ENCODE assay signal across 21 mouse cellular contexts in genomic region chr3:143053286-143053993, GRCm38 (mm10).
A peak's percentile ranks its signal among the peaks of the same experiment; 100 is the strongest.
DNase-seq lines count a peak whose midpoint lies in the region; ATAC-seq and TF ChIP-seq lines count a peak whose summit lies in the region.
"Had no signal": no experiment of that assay in that cellular context is flagged by ENCODE, and none has a peak within 500 bp of the region (broad histone marks: within the 10 kb centered on the region; RNA-seq: fewer than 3 reads in every experiment).

No protein-coding gene starts in this region.

- no peak overlapping the region for H3K27ac ChIP-seq in forebrain, embryonic 16.5 days (ENCODE audit: low read length)
- H3K27ac ChIP-seq in forebrain, embryonic 12.5 days = no peak overlapping the region
- peak overlapping the region; percentile 59 for H3K27ac ChIP-seq in lung, postnatal 0 days (ENCODE audit: low read length)
- H3K27ac ChIP-seq: heart, embryonic 13.5 days; hindbrain, embryonic 13.5 days; layer of hippocampus, adult 2 months; limb, embryonic 15.5 days; liver, embryonic 15.5 days; stomach, postnatal 0 days had no signal

- no peaks in the 10 kb centered on the region for H3K9me3 ChIP-seq in forebrain, embryonic 16.5 days (ENCODE audit: control insufficient read depth, low read length)
- no peaks in the 10 kb centered on the region for H3K9me3 ChIP-seq in forebrain, embryonic 12.5 days
- no peaks in the 10 kb centered on the region for H3K9me3 ChIP-seq in lung, postnatal 0 days (ENCODE audit: low read length)
- H3K9me3 ChIP-seq: heart, embryonic 13.5 days; hindbrain, embryonic 13.5 days; limb, embryonic 15.5 days; liver, embryonic 15.5 days had no signal

- no peak overlapping the region for H3K9ac ChIP-seq in forebrain, embryonic 16.5 days (replicated peaks; ENCODE audit: low read depth, low read length)
- no peak overlapping the region for H3K9ac ChIP-seq in forebrain, embryonic 12.5 days
- no peak overlapping the region for H3K9ac ChIP-seq in lung, postnatal 0 days (replicated peaks; ENCODE audit: low read depth)
- H3K9ac ChIP-seq: heart, embryonic 13.5 days; hindbrain, embryonic 13.5 days; limb, embryonic 15.5 days; liver, embryonic 15.5 days had no signal

- no peaks in the 10 kb centered on the region for H3K4me1 ChIP-seq in forebrain, embryonic 16.5 days (replicated peaks; ENCODE audit: control insufficient read depth, insufficient read depth, low read length)
- H3K4me1 ChIP-seq in forebrain, embryonic 12.5 days = no peaks in the 10 kb centered on the region
- no peaks in the 10 kb centered on the region for H3K4me1 ChIP-seq in lung, postnatal 0 days (ENCODE audit: insufficient read depth, low read depth, low read length)
- H3K4me1 ChIP-seq: heart, embryonic 13.5 days; hindbrain, embryonic 13.5 days; limb, embryonic 15.5 days; liver, embryonic 15.5 days had no signal

- no peak overlapping the region for H3K4me3 ChIP-seq in forebrain, embryonic 16.5 days (replicated peaks; ENCODE audit: low read length)
- H3K4me3 ChIP-seq in forebrain, embryonic 12.5 days (replicated peaks) = no peak overlapping the region
- no peak overlapping the region for H3K4me3 ChIP-seq in lung, postnatal 0 days (ENCODE audit: low read depth, low read length)
- H3K4me3 ChIP-seq: heart, embryonic 13.5 days; hindbrain, embryonic 13.5 days; layer of hippocampus, adult 2 months; limb, embryonic 15.5 days; liver, embryonic 15.5 days had no signal

- H3K27me3 ChIP-seq in forebrain, embryonic 16.5 days (replicated peaks; ENCODE audit: control insufficient read depth, insufficient read depth, low read length) = no peaks in the 10 kb centered on the region
- no peaks in the 10 kb centered on the region for H3K27me3 ChIP-seq in forebrain, embryonic 12.5 days
- H3K27me3 ChIP-seq in lung, postnatal 0 days (replicated peaks; ENCODE audit: insufficient read depth, low read length) = no peaks in the 10 kb centered on the region
- H3K27me3 ChIP-seq: heart, embryonic 13.5 days; hindbrain, embryonic 13.5 days; limb, embryonic 15.5 days; liver, embryonic 15.5 days had no signal

- peak; percentile 26 for DNase-seq in brain, embryonic 14.5 days (ENCODE audit: low read depth)
- DNase-seq in lung, postnatal 0 days (ENCODE audit: low spot score) = peak; percentile 88
- DNase-seq in urinary bladder, postnatal 10 days (ENCODE audit: low spot score) = no peak
- DNase-seq in cerebellum, postnatal 4 days (ENCODE audit: low spot score in 2 of 2) = no peak
- DNase-seq: adrenal gland, postnatal 36 days; cerebellum, adult 9-10 months; gastrocnemius, postnatal 10 days; heart, adult 11 months; kidney, adult 8-10 months; kidney, postnatal 14 days; layer of hippocampus, postnatal 36 days; retina, postnatal 1 day had no signal

- TF ChIP-seq CTCF in brain, embryonic 14.5 days (IDR thresholded peaks at IDR 0.05; ENCODE audit: borderline replicate concordance, extremely low read depth, insufficient read depth, insufficient read length) = no peak
- no peak for TF ChIP-seq CTCF in lung, postnatal 0 days (IDR thresholded peaks at IDR 0.05)

- TF ChIP-seq EP300 in lung, postnatal 0 days (IDR thresholded peaks at IDR 0.05) = 0 out of 2 replicates have a peak, but pooled peaks have one; percentile 44

- H3K36me3 ChIP-seq in forebrain, embryonic 16.5 days (ENCODE audit: control insufficient read depth, insufficient read depth) = no peaks in the 10 kb centered on the region
- no peaks in the 10 kb centered on the region for H3K36me3 ChIP-seq in forebrain, embryonic 12.5 days (replicated peaks)
- no peaks in the 10 kb centered on the region for H3K36me3 ChIP-seq in lung, postnatal 0 days (ENCODE audit: insufficient read depth, low read length)
- H3K36me3 ChIP-seq: heart, embryonic 13.5 days; hindbrain, embryonic 13.5 days; limb, embryonic 15.5 days; liver, embryonic 15.5 days had no signal

- H3K4me2 ChIP-seq in forebrain, embryonic 16.5 days (ENCODE audit: low read length) = no peak overlapping the region
- no peak overlapping the region for H3K4me2 ChIP-seq in forebrain, embryonic 12.5 days
- no peak overlapping the region for H3K4me2 ChIP-seq in lung, postnatal 0 days (replicated peaks; ENCODE audit: low read depth, low read length)
- H3K4me2 ChIP-seq: heart, embryonic 13.5 days; hindbrain, embryonic 13.5 days; limb, embryonic 15.5 days; liver, embryonic 15.5 days had no signal

- TF ChIP-seq POLR2A in brain, embryonic 14.5 days (IDR thresholded peaks at IDR 0.05; ENCODE audit: borderline replicate concordance, extremely low read depth, insufficient read depth, insufficient read length, poor library complexity, severe bottlenecking) = no peak

- 68% methylated on average over 11 of the region's 11 CpGs for WGBS in forebrain, embryonic 16.5 days
- WGBS in forebrain, embryonic 12.5 days = 83% methylated on average over 11 of the region's 11 CpGs
- 54% methylated on average over 11 of the region's 11 CpGs for WGBS in lung, postnatal 0 days

- peak; percentile 72 for ATAC-seq in forebrain, embryonic 16.5 days
- no peak; the same call in 1 of the 2 replicates for ATAC-seq in forebrain, embryonic 12.5 days (ENCODE audit: low FRiP score)
- peak; percentile 95 for ATAC-seq in lung, postnatal 0 days
- ATAC-seq in megakaryocyte-erythroid progenitor cell, adult 5-6 weeks (replicated peaks; ENCODE audit: low FRiP score, low TSS enrichment, poor library complexity, severe bottlenecking) = peak; percentile 51; the same call in 1 of the 2 replicates

Comparison
In these comparisons a context has a peak if more than half of its experiments do, and no peak if none do; other contexts are left out.
1. DNase-seq: peak in brain, embryonic 14.5 days (single experiment) and lung, postnatal 0 days (single experiment); none in urinary bladder, postnatal 10 days (single experiment) and cerebellum, postnatal 4 days (0 of 2).